Mouse (Mus musculus) bone marrow macrophage, adult 2 months (primary cell): ENCODE data around the gene Gm3264. TPM values are rescaled to one million over a fixed set of nuclear protein-coding genes. Genes with fewer than 3 reads are reported as not detected.
"Not testable (repeated sequence)": the region's sequence is repeated elsewhere in the genome, so short reads cannot be mapped to it uniquely, and the experiment has no call there.

Experiments used
- H3K27ac ChIP-seq: 2 replicates; pipeline ENCODE4 v1.5.1; 2012; ENCODE audit warnings: low read depth, low read length; ENCODE audit not compliant: insufficient read depth
- H3K4me1 ChIP-seq: 2 replicates; pipeline ENCODE4 v1.6.1; 2012; ENCODE audit warnings: low read length; ENCODE audit not compliant: control insufficient read depth, insufficient read depth
- H3K4me3 ChIP-seq: 2 replicates; pipeline ENCODE4 v1.5.1; 2012; ENCODE audit warnings: mild to moderate bottlenecking, low read length, moderate library complexity; ENCODE audit not compliant: insufficient read depth
- polyA plus RNA-seq: library from polyadenylated mRNA; stranded (reverse); fragments of >200 nt; gene quantifications from 2 replicates; pipeline ENCODE4 v1.2.4, GENCODE M21; 2012; ENCODE audit not compliant: missing spikeins, insufficient read depth, insufficient read length

Gm3264 gene
- not detected in 2 replicates for polyA plus RNA-seq

DNA sequence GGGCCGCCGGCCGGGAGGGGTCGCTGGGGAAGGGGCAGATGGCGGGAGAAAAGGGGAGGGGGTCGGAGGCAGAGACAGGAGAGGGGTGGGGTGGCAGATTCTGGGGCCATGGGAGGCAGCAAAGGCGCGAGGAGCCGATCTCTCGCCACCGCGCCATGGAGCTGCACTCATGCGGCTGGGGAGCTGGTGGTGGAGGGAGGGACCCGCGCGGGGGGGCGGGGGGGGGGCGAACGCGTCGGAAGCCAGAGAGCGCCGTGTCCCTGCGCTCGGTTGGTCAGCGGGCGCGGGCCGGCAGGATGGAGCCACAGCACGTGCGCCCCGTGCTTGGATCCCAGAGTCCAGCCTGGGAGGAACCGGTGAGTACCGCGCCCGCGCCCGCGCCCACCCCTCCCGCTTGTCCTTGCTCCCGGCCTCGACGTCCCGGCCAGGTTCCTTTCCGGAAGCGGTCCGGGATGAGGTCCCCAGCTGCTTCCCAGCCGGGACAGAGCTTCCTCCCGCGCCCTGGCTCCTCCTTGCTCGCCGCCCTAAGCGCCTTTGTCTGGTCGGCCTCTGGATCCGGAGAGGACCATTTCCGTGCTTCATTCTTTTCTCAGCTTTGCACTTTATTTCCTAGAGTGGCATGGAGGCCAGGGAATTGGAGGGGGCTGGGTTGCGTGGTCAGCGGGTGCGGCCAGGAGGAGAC, at the start of gene Gm3264:
Gene Gm3264, plus strand, starts transcription at position 278 of the 682 bp plus-strand sequence.
- H3K4me1 ChIP-seq, H3K4me3 ChIP-seq, H3K27ac ChIP-seq: not testable (repeated sequence)

DNA sequence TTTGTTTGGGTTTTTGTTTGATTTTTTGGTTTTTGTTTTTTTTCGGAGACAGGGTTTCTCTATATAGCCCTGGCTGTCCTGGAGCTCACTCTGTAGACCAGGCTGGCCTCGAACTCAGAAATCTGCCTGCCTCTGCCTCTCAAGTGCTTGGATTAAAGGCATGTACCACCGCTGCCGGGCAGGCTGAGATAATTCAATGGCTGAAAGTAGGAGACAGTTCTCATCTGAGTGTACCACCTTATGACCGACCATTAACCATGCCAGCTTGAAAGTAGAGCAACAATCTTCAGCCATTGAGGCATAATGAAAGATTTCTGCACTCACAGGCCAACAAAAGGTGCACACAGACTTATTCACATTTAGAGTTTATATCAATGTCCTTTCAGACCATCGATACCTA, 49.0 kb upstream of the Gm3264 start:
- not testable (repeated sequence) for H3K27ac ChIP-seq, H3K4me3 ChIP-seq, H3K4me1 ChIP-seq

DNA sequence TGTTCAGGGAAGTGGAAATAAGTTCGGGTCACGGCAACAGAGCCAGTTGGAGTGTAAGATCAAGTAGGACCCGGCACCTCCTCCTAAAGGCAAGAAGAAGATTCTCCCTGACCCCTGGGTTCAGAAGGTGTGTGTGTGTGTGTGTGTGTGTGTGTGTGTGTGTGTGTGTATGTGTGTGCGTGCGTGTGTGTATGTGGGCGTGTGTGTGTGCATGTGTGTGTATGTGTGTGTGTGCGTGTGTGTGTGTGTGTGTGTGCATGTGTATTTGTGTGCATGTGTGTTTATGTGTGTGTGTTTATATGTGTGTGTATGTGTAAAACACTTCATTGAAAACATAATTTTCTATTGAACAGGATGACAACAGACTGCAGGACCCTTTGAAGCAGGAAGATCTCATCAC, 33.4 kb upstream of the Gm3264 start:
- H3K27ac ChIP-seq, H3K4me1 ChIP-seq, H3K4me3 ChIP-seq: not testable (repeated sequence)

DNA sequence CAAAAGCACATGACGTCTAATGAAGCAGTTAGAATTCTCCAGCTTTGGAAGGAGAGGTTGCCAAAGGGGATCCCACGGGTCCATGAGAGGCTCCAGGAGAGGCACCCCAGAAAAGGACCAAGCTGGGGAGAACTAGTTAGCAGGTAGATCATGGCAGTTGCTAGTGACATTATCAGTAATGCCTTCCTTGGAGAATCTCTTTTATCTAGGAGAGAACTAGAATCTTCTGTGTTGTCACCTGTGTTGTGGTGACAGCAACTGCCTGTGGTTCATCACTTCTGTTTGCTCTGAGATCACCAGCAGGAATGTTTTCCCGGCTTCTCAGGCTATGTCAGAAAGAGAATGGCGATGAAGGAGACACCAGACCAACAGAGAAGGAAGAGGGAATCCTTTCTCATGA, 17.6 kb upstream of the Gm3264 start, which contains the start of gene Gm3269:
Gene Gm3269, plus strand, starts transcription at position 301 of the 400 bp plus-strand sequence.
- H3K4me3 ChIP-seq, H3K27ac ChIP-seq, H3K4me1 ChIP-seq: not testable (repeated sequence)

GRCm38 (mm10) chr14:4892116-4892515, 36.7 kb downstream of the Gm3264 start, which contains the start of gene Gm3278:
Gene Gm3278, plus strand, starts transcription at chr14:4892416.
- H3K4me3 ChIP-seq, H3K27ac ChIP-seq, H3K4me1 ChIP-seq: not testable (repeated sequence)

Other genes starting within 250 kb of the Gm3264 start
- gene Gm8159, start 223.2 kb upstream of the Gm3264 start, polyA plus RNA-seq: not detected in 2 replicates
- not detected in 2 replicates for gene Gm3239, start 191.4 kb upstream of the Gm3264 start, polyA plus RNA-seq
- not detected in 2 replicates for gene Gm7876, start 146.3 kb upstream of the Gm3264 start, polyA plus RNA-seq
- not detected in 2 replicates for gene Gm3252, start 128.8 kb upstream of the Gm3264 start, polyA plus RNA-seq
- gene Gm9602, start 79.2 kb upstream of the Gm3264 start, polyA plus RNA-seq: not detected in 2 replicates
- not detected in 2 replicates for gene Gm3269, start 17.5 kb upstream of the Gm3264 start, polyA plus RNA-seq
- not detected in 2 replicates for gene Gm3278, start 36.8 kb downstream of the Gm3264 start, polyA plus RNA-seq
- gene Gm8297, start 128.4 kb downstream of the Gm3264 start, polyA plus RNA-seq: not detected in 2 replicates
- gene Gm3298, start 160.3 kb downstream of the Gm3264 start, polyA plus RNA-seq: not detected in 2 replicates
- not detected in 2 replicates for gene 4930555G01Rik, start 195.1 kb downstream of the Gm3264 start, polyA plus RNA-seq
- not detected in 2 replicates for gene Gm8281, start 215.5 kb downstream of the Gm3264 start, polyA plus RNA-seq